In the genomic region with DNA sequence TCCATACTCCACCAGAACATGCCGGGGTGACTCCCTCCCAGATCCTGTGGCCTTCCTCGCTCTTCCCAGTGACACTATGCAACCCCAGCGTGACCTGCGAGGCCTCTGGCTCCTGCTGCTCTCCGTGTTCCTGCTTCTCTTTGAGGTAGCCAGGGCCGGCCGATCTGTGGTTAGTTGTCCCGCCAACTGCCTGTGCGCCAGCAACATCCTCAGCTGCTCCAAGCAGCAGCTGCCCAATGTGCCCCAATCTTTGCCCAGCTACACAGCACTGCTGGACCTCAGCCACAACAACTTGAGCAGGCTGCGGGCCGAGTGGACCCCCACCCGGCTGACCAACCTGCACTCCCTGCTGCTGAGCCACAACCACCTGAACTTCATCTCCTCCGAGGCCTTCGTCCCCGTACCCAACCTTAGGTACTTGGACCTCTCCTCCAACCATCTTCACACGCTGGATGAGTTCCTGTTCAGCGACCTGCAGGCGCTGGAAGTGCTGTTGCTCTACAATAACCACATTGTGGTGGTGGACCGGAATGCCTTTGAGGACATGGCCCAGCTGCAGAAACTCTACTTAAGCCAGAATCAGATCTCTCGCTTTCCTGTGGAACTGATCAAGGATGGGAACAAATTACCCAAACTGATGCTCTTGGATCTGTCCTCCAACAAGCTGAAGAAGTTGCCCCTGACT, we compare ENCODE assay signal across 10 mouse cellular contexts. TPM values are rescaled to one million over a fixed set of nuclear protein-coding genes. Genes with fewer than 3 reads are reported as not detected.
DNase-seq lines count a peak whose midpoint lies in the region; ATAC-seq and TF ChIP-seq lines count a peak whose summit lies in the region.
"Had no signal": no experiment of that assay in that cellular context is flagged by ENCODE, and none has a peak within 500 bp of the region (broad histone marks: within the 10 kb centered on the region; RNA-seq: fewer than 3 reads in every experiment).

No protein-coding gene starts in this region.

- no peak for TF ChIP-seq CTCF in gastrocnemius, adult 2 months (IDR thresholded peaks at IDR 0.05)
- TF ChIP-seq CTCF in E14TG2a.4 (conservative IDR thresholded peaks at IDR 0.05; ENCODE audit: low read length), result no peak

- peak overlapping the region; percentile 82 for H3K9ac ChIP-seq in forebrain, embryonic 14.5 days (ENCODE audit: low read length)
- H3K9ac ChIP-seq in liver, embryonic 12.5 days, result no peak overlapping the region

- peaks cover 55% of the 10 kb centered on the region for H3K4me1 ChIP-seq in E14TG2a.4 (replicated peaks; ENCODE audit: low read depth, low read length)
- H3K4me1 ChIP-seq in forebrain, embryonic 14.5 days (ENCODE audit: control insufficient read depth, insufficient read depth, low read length), result 0 out of 2 replicates have a peak, but pooled peaks cover 7% of the 10 kb centered on the region
- peaks cover 28% of the 10 kb centered on the region for H3K4me1 ChIP-seq in liver, embryonic 12.5 days

- peak overlapping the region; percentile 89 for H3K27ac ChIP-seq in gastrocnemius, adult 2 months
- no peak overlapping the region for H3K27ac ChIP-seq in forebrain, embryonic 14.5 days (ENCODE audit: low read depth, low read length)
- H3K27ac ChIP-seq in liver, embryonic 12.5 days, result no peak overlapping the region
- H3K27ac ChIP-seq: macrophage had no signal

- H3K9me3 ChIP-seq in E14TG2a.4 (ENCODE audit: low read length), result no peaks in the 10 kb centered on the region; the same call in 1 of the 2 replicates
- H3K9me3 ChIP-seq in forebrain, embryonic 14.5 days (replicated peaks; ENCODE audit: control insufficient read depth, low read length), result no peaks in the 10 kb centered on the region
- no peaks in the 10 kb centered on the region for H3K9me3 ChIP-seq in liver, embryonic 12.5 days (replicated peaks)

- peaks cover 10% of the 10 kb centered on the region for H3K36me3 ChIP-seq in E14TG2a.4 (ENCODE audit: insufficient read depth, low read length)
- H3K36me3 ChIP-seq in forebrain, embryonic 14.5 days (ENCODE audit: control insufficient read depth, insufficient read depth, low read length), result peaks cover 13% of the 10 kb centered on the region; the same call in 1 of the 2 replicates
- H3K36me3 ChIP-seq in liver, embryonic 12.5 days, result no peaks in the 10 kb centered on the region

- peak; percentile 52 for DNase-seq in gastrocnemius, adult 2 months
- no peak for DNase-seq in gastrocnemius, adult 18-20 months (ENCODE audit: low spot score)
- no peak for DNase-seq in forebrain, embryonic 14.5 days (ENCODE audit: low spot score)
- DNase-seq in Muller cell, postnatal 12 days (ENCODE audit: inconsistent ontology term), result no peak
- no peak for DNase-seq in gastrocnemius, postnatal 14 days
- DNase-seq in spleen, postnatal 4 days (ENCODE audit: low spot score in 2 of 2), result no peak

- ATAC-seq in forebrain, embryonic 14.5 days, result peak; percentile 8; the same call in 1 of the 2 replicates
- ATAC-seq in liver, embryonic 12.5 days, result no peak

- H3K4me2 ChIP-seq in forebrain, embryonic 14.5 days (ENCODE audit: low read length), result peak overlapping the region; percentile 83
- H3K4me2 ChIP-seq in liver, embryonic 12.5 days, result peak overlapping the region; percentile 98

- intact Hi-C loops in gastrocnemius, adult 2 months (cut with DNase I), result no loop called here
- intact Hi-C loops in gastrocnemius, postnatal 14 days (cut with DNase I; ENCODE audit: low total_unique reads), result no loop called here

- H3K27me3 ChIP-seq in E14TG2a.4 (ENCODE audit: insufficient read depth, low read length), result peaks cover 48% of the 10 kb centered on the region
- H3K27me3 ChIP-seq in forebrain, embryonic 14.5 days (replicated peaks; ENCODE audit: control insufficient read depth, insufficient read depth, low read length), result no peaks in the 10 kb centered on the region
- H3K27me3 ChIP-seq in liver, embryonic 12.5 days (replicated peaks), result peaks cover 68% of the 10 kb centered on the region

- H3K4me3 ChIP-seq in gastrocnemius, adult 2 months, result peak overlapping the region; percentile 77
- H3K4me3 ChIP-seq in E14TG2a.4 (replicated peaks; ENCODE audit: low read length), result peak overlapping the region; percentile 88
- H3K4me3 ChIP-seq in forebrain, embryonic 14.5 days (ENCODE audit: low read depth, low read length), result peak overlapping the region; percentile 72
- peak overlapping the region; percentile 72 for H3K4me3 ChIP-seq in liver, embryonic 12.5 days

- WGBS in forebrain, embryonic 14.5 days, result 63% methylated on average over 20 of the region's 20 CpGs
- WGBS in liver, embryonic 12.5 days (ENCODE audit: insufficient replicate concordance), result 47% methylated on average over 20 of the region's 20 CpGs

RNA-seq across cellular contexts. Expression of gene Amigo1, which starts 1.1 kb away (rescaled TPM):
- total RNA-seq in gastrocnemius, adult 2 months (2021), result 10 to 100 TPM; 21.6 to 28.3 TPM
- 10 to 100 TPM; 23.9 to 26.3 TPM for total RNA-seq in gastrocnemius, adult 18-20 months (2021)
- 4.8 and 6.5 TPM in 2 replicates for polyA plus RNA-seq in forebrain, embryonic 14.5 days (2014; fragmentation: Nextera tagmentation; extraction: Ambion mirVana)
- 1.1 and 1.2 TPM in 2 replicates for polyA plus RNA-seq in liver, embryonic 12.5 days (2016; fragmentation: Nextera tagmentation; extraction: Ambion mirVana)
- total RNA-seq in gastrocnemius, postnatal 14 days (2021), result 10 to 100 TPM; 23.9 to 31.1 TPM

RNA-seq across cellular contexts. Expression of gene Cyb561d1, which starts 13.8 kb away (rescaled TPM):
- total RNA-seq in gastrocnemius, adult 2 months (2021), result 1 to 10 TPM; 2.8 to 3.8 TPM
- 1 to 10 TPM; 3.0 to 3.2 TPM for total RNA-seq in gastrocnemius, adult 18-20 months (2021)
- 2.4 and 2.9 TPM in 2 replicates for polyA plus RNA-seq in forebrain, embryonic 14.5 days (2014; fragmentation: Nextera tagmentation; extraction: Ambion mirVana)
- polyA plus RNA-seq in liver, embryonic 12.5 days (2016; fragmentation: Nextera tagmentation; extraction: Ambion mirVana), result 2.8 TPM in 2 replicates
- 1 to 10 TPM; 2.3 to 2.9 TPM for total RNA-seq in gastrocnemius, postnatal 14 days (2021)

RNA-seq across cellular contexts. Expression of gene Atxn7l2, which starts 23.5 kb away (rescaled TPM):
- 1 to 10 TPM; 6.4 to 8.6 TPM for total RNA-seq in gastrocnemius, adult 2 months (2021)
- 1 to 10 TPM; 5.9 to 6.2 TPM for total RNA-seq in gastrocnemius, adult 18-20 months (2021)
- polyA plus RNA-seq in forebrain, embryonic 14.5 days (2014; fragmentation: Nextera tagmentation; extraction: Ambion mirVana), result 24.1 and 30.1 TPM in 2 replicates
- polyA plus RNA-seq in liver, embryonic 12.5 days (2016; fragmentation: Nextera tagmentation; extraction: Ambion mirVana), result 4.5 and 4.9 TPM in 2 replicates
- 1 to 10 TPM; 7.3 to 7.6 TPM for total RNA-seq in gastrocnemius, postnatal 14 days (2021)

RNA-seq across cellular contexts. Expression of gene Gpr61, which starts 32.6 kb away (rescaled TPM):
- total RNA-seq in gastrocnemius, adult 2 months (2021), result not detected
- not detected for total RNA-seq in gastrocnemius, adult 18-20 months (2021)
- polyA plus RNA-seq in forebrain, embryonic 14.5 days (2014; fragmentation: Nextera tagmentation; extraction: Ambion mirVana), result 1.0 and 1.5 TPM in 2 replicates
- polyA plus RNA-seq in liver, embryonic 12.5 days (2016; fragmentation: Nextera tagmentation; extraction: Ambion mirVana), result 0.04 TPM in 1 of 2 replicates, not detected in the other
- under 1 TPM in 1 of 2 experiments, not detected in 1; 0.18 TPM for total RNA-seq in gastrocnemius, postnatal 14 days (2021)
- total RNA-seq: CH12.LX had no signal
- polyA plus RNA-seq: macrophage had no signal

RNA-seq across cellular contexts. Expression of gene Sypl2, which starts 39.2 kb away (rescaled TPM):
- total RNA-seq in gastrocnemius, adult 2 months (2021), result 100 to 1,000 TPM; 321 to 322 TPM
- total RNA-seq in gastrocnemius, adult 18-20 months (2021), result 100 to 1,000 TPM; 213 to 250 TPM
- polyA plus RNA-seq in forebrain, embryonic 14.5 days (2014; fragmentation: Nextera tagmentation; extraction: Ambion mirVana), result 1.5 and 1.8 TPM in 2 replicates
- polyA plus RNA-seq in liver, embryonic 12.5 days (2016; fragmentation: Nextera tagmentation; extraction: Ambion mirVana), result 0.12 and 0.14 TPM in 2 replicates
- total RNA-seq in gastrocnemius, postnatal 14 days (2021), result 1,000 to 10,000 TPM in 1 of 2 experiments, 100 to 1,000 TPM in 1; 987 to 1,055 TPM
- total RNA-seq: CH12.LX had no signal
